Mouse (Mus musculus): ENCODE measurements around the gene Prkra.
A peak's percentile ranks its signal among the peaks of the same experiment; 100 is the strongest.
"Not testable (repeated sequence)": the region's sequence is repeated elsewhere in the genome, so short reads cannot be mapped to it uniquely, and the experiment has no call there.

Prkra gene

DNA sequence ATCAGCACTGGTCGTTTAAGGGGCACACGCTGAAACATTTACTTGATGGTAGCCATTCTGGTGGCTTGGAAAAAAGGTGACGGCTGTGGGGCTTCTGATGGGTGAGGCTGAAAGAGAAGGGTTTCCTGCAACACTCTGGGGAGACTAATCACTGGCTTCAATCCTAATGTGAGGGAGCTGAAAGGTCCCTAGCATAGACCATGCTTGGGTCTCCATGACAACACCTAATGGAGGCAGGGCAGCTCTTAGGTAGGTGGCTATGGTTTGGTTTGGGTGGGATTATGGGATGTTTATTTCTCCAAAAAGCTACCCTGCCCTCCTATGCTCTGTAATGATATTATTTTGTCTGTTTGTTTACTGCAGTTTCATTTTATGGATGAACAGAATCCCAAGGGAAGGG lies 7.6 kb upstream of the Prkra start:
- DNase-seq (ENCODE audit: low spot score), result no peak

GRCm38 (mm10) chr2:76654646-76655045 lies 6.8 kb upstream of the Prkra start:
- no peak for DNase-seq (ENCODE audit: low spot score)

- no peak for DNase-seq (ENCODE audit: low spot score)
These were observed 5.3 kb upstream of the Prkra start for GRCm38 (mm10) chr2:76653070-76653469.

- no peak for DNase-seq (ENCODE audit: low spot score)
These were observed 889 bp upstream of the Prkra start for GRCm38 (mm10) chr2:76648666-76649141.

GRCm38 (mm10) chr2:76647441-76647869 lies 360 bp downstream of the Prkra start:
- DNase-seq (ENCODE audit: low spot score), result peak; percentile 9

- DNase-seq (ENCODE audit: low spot score), result no peak
These were observed 4.0 kb downstream of the Prkra start for GRCm38 (mm10) chr2:76643801-76644200.

DNA sequence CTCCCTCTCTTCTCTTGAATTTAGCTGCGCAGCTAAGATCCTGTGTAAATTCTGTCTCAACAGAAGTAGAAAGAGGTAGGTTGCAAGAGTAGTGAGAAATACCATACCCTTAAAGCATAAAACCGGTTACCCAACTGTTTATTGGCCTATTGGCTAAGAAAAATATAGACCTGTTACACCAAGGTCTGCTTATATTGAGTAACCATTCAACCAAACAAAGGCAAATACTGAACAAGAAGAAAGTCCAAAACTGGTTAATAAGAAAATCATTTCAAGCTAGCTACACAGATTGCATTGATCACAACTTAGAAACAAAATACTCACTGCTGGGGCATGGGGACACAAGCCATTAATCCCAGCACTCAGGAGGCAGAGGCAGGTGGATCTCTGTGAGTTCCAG lies 8.2 kb downstream of the Prkra start:
- no peak for DNase-seq (ENCODE audit: low spot score)

DNA sequence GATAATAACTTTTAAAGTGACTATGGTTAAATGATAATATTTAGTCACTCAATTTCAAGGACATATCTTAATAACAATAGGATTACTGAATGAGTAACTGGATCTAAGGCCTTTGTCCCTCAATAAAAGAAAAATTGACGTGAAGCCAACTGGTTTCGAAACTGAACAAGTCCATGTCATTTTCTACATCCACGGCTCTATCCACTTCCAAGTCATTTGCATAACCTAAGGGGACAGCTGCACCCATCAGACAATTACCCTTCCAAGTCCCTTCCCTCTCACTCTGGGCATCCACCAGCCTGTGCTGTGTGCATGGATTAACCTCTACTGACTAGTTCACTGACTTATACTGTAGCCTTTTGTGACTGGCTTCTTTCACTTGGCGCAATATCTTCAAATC lies 16.2 kb downstream of the Prkra start:
- DNase-seq (ENCODE audit: low spot score), result no peak

GRCm38 (mm10) chr2:76630293-76630692 lies 17.5 kb downstream of the Prkra start:
- DNase-seq (ENCODE audit: low spot score), result no peak

- DNase-seq (ENCODE audit: low spot score), result not testable (repeated sequence)
These were observed 25.5 kb downstream of the Prkra start for GRCm38 (mm10) chr2:76622316-76622715.

DNA sequence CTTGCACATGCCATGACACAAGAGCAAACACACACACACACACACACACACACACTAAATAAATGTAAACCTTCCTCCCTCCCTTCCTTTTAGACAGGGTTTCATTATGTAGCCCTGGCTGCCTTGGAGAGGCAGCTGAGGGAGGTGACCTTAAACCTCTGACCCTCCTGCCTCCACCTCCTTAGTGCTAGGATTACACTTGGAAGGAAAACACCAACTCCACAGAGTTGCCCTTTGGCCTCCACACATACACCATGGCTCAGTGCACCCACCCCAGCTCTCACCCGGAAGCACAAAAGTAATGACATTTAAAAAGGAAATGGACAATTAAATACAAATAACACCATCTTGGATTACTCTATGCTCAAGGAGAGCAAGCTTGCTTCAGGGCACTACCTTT lies 26.1 kb downstream of the Prkra start:
- no peak for DNase-seq (ENCODE audit: low spot score)

DNA sequence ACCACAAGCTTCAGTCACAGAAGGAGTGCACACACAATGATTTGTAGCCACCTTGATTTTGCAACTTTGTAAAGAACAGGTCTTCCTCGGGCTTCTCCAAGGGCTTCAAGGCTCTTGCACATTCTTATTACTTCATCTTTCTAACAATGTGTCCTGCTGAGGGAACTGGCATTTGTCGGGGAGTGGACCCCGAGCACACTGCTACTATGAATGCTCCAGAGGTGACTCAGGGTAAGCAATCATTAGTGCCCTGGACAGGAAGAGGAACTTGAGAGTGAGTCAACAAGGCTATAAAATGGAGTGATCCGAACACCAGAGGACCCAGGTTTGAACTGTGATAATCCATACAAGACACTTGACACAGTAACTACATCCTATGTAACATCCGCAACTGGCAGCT lies 27.6 kb downstream of the Prkra start:
- DNase-seq (ENCODE audit: low spot score), result no peak

GRCm38 (mm10) chr2:76618078-76618477 lies 29.7 kb downstream of the Prkra start:
- DNase-seq (ENCODE audit: low spot score), result peak; percentile 36

DNA sequence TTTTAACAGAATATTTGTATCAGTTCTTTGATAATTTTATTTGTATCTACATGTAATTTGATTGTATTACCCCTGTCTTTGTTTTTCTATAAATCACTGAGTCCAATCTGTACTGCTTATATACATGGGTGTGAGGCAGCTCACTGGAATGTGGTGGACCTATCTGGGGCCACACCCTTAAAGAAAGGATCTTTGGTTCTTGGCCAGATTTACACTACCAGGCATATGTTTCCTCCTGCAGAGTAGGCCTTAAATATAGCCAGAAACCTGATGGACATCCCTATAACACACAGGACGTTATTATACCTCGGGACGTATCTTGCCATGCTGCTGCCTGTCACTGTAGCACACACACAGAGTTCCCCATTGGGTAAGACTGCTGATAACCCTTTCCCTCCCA lies 35.8 kb downstream of the Prkra start:
- DNase-seq (ENCODE audit: low spot score), result no peak

- no peak for DNase-seq (ENCODE audit: low spot score)
These were observed 37.3 kb downstream of the Prkra start for GRCm38 (mm10) chr2:76610326-76611104.

- DNase-seq (ENCODE audit: low spot score), result no peak
These were observed 41.1 kb downstream of the Prkra start for GRCm38 (mm10) chr2:76606704-76607103.

DNA sequence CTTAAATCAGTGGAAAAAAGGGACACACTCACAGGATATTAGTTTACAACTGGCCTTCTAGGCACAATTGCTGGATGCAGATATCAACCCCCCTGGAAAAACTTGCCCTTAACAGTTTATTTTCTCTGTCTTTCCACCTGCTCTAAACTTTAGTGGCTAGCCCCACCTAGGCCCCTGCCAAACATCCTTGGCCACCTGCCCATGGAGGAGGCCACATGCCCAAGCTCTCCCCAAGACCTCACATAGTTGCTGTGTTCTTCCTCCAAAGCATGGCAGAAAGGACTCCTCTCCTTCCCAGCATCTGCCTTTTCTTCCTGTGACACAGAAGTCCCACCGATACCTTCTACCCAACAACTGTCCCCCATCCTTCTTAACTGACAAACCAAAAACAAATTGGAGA lies 45.6 kb downstream of the Prkra start:
- DNase-seq (ENCODE audit: low spot score), result no peak

GRCm38 (mm10) chr2:76599214-76599613 lies 48.6 kb downstream of the Prkra start:
- no peak for DNase-seq (ENCODE audit: low spot score)

DNA sequence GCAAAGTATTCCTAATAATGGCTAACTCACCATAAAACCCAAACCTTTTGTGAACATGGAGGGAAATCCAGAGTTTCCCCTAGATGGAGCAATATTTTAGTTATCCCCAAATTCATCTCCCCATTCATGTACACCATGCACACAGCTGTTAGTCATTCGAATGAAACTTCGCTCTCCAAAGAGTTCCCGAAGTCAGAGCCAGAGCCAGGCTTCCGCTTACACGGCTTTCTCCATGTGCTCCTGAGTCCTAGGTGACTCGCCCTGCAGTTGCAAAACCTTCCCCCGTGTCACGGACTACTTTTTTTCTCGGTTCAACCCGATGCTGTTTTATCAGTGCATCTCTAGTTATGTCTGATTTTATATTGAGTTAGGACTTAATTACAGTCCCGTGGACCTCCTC lies 50.3 kb downstream of the Prkra start:
- DNase-seq (ENCODE audit: low spot score), result no peak

DNA sequence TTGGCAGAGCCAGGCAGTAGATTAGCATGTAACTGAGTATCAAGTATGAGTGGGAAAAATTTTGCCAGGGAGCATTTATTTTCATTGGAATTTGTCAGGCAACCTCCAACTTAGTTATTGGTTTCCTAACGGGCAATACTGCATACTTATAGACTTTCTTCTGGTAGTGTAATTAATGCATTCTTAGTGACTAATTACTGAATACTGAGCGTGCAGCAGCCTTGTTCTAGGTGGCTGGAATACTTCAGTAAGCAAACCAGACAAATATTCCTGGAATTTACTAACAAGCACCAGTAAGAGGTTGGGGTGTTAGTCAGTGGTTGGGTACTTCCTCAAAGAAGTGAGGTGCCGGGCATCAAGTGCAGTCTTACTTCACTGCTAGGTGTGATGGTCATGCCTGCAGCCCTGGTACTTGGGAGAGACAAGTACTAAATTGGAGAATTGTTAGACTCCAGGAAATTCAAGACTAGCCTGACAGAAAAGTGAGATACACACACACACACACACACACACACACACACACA lies 55.4 kb downstream of the Prkra start:
- DNase-seq (ENCODE audit: low spot score), result no peak

DNA sequence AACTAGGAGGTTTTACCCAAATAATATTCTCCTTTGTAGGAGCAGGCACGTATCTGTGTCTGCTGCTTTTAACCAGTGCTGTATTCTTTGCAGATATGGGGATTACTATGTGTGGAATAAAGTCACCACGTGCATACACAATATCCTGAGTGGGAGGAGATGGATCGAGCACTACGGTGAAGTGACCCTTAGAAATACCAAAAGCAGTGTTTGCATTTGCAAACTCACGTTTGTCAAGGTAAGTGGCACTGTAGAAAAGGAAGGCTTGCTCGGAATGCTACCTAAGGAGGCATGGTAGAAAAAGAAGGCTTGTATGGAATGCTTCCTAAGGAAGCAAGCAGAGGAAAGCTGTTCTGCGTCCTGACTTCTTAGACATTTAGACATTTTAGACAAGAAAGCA lies 57.6 kb downstream of the Prkra start:
- DNase-seq (ENCODE audit: low spot score), result no peak

DNA sequence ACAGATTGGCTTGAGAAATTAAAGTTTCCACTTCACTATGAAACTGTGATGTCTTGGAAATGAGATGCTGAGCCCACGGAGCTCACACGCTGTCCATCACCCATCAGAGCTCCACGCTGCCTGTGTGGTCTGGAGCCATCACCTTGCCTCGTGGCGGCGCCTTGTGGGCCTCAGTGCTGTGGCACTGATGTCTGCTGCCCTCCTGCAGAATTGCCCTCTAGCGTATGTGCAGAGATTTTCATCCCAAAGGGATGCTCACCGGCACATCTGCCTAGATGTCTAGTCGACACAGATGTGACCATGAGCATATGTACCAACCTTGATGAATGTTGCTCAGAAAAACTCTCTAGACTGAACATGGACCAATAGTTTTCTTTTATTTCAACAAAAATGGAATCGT lies 60.9 kb downstream of the Prkra start:
- no peak for DNase-seq (ENCODE audit: low spot score)

DNA sequence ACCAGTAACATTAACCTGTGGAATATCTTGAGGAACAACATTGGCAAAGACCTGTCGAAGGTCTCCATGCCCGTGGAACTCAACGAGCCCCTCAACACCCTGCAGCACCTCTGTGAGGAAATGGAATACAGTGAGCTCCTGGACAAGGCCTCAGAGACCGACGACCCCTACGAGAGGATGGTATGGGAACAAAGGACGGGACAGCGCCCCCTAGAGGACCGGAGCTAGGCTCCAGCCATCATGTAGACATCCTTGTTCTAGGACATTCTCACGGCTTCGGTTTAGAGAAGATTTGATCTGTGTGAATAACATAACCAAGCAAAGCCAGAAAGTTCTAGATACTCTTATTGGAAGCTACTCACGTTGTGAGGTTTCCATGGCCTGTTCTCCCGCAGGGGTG lies 62.7 kb downstream of the Prkra start:
- no peak for DNase-seq (ENCODE audit: low spot score)

Measured in layer of hippocampus, adult 9-10 months (tissue).